Mouse (Mus musculus) CH12.LX (cell line): ENCODE measurements at regions not wholly inside any gene's neighbourhood (a gene's known extent, or its start where the extent isn't known, plus 50 kb on each side); places are given as distances from the start of the nearest gene placed in this dataset.

Experiments
- DNase-seq: peaks from one replicate; pipeline ENCODE4 v3.0.0-alpha.2; 2013; ENCODE audit errors: extremely low read depth
- H3K27ac ChIP-seq: 2 replicates; pipeline ENCODE4 v1.5.1; 2012; ENCODE audit warnings: low read depth, mild to moderate bottlenecking, control low read depth, moderate library complexity; ENCODE audit not compliant: insufficient read depth
- H3K27me3 ChIP-seq: replicated peaks from 2 replicates; pipeline ENCODE3; 2012; ENCODE audit warnings: inconsistent platforms
- H3K36me3 ChIP-seq, 2 experiments: replicated peaks in 1 of 2; 2 replicates each; pipeline versions ENCODE3 to v1.6.1; 2012; ENCODE audit warnings: inconsistent platforms in 1 of 2, low read length in 1 of 2, mild to moderate bottlenecking in 1 of 2, mixed read lengths in 1 of 2, moderate library complexity in 1 of 2; ENCODE audit not compliant: control insufficient read depth in 1 of 2, insufficient read depth in 1 of 2
- H3K4me1 ChIP-seq, 2 experiments: 2 replicates each; pipeline ENCODE4 v1.6.1; 2012; ENCODE audit warnings: inconsistent platforms in 1 of 2, moderate library complexity in 1 of 2; ENCODE audit not compliant: insufficient read depth in 2 of 2, control insufficient read depth in 1 of 2
- H3K4me2 ChIP-seq: 2 replicates; pipeline ENCODE4 v1.6.1; 2012; ENCODE audit warnings: low read depth, mild to moderate bottlenecking, control low read depth; ENCODE audit not compliant: poor library complexity, insufficient read depth, severe bottlenecking
- H3K4me3 ChIP-seq, 3 experiments: fragments of 150-350 bp in 1 of 3; sonication (generic) in 1 of 3; replicated peaks in 1 of 3; 2 replicates each; pipeline versions ENCODE3 to v1.5.1; 2011 to 2012; ENCODE audit warnings: low read depth in 2 of 3, low read length in 2 of 3, mild to moderate bottlenecking in 2 of 3, moderate library complexity in 2 of 3, control low read depth in 1 of 3, improper control_type of control experiment in 1 of 3, inconsistent platforms in 1 of 3, mixed read lengths in 1 of 3; ENCODE audit not compliant: poor library complexity in 1 of 3
- H3K79me2 ChIP-seq: replicated peaks from 2 replicates; pipeline ENCODE4 v1.6.1; 2012; ENCODE audit warnings: mild to moderate bottlenecking, moderate library complexity; ENCODE audit not compliant: control insufficient read depth, poor library complexity, insufficient read depth, severe bottlenecking; ENCODE audit errors: extremely low read depth
- H3K9ac ChIP-seq: 2 replicates; pipeline ENCODE4 v1.6.1; 2012; ENCODE audit warnings: low read depth, mild to moderate bottlenecking, control low read depth, moderate library complexity; ENCODE audit not compliant: insufficient read depth
- H3K9me3 ChIP-seq: replicated peaks from 2 replicates; pipeline ENCODE3; 2012; ENCODE audit warnings: low read length, inconsistent platforms, mixed read lengths
- BHLHE40 ChIP-seq: IDR thresholded peaks from 2 replicates; pipeline ENCODE4 v1.6.1; 2011; ENCODE audit warnings: mild to moderate bottlenecking, low read depth, low read length, improper control_type of control experiment
- CHD1 ChIP-seq: IDR thresholded peaks from 2 replicates; pipeline ENCODE4 v1.6.1; 2012; ENCODE audit warnings: low read depth, low read length, improper control_type of control experiment, inconsistent platforms
- CHD2 ChIP-seq: IDR thresholded peaks from 2 replicates; pipeline ENCODE4 v1.6.1; 2011; ENCODE audit warnings: low read length, improper control_type of control experiment
- CTCF ChIP-seq, 2 experiments: IDR thresholded peaks in 1 of 2; conservative IDR thresholded peaks in 1 of 2; 2 replicates each; pipeline ENCODE4 v1.5.1; 2011 to 2012; ENCODE audit warnings: low read depth in 2 of 2, low read length in 2 of 2, improper control_type of control experiment in 1 of 2, inconsistent platforms in 1 of 2, mild to moderate bottlenecking in 1 of 2, moderate library complexity in 1 of 2
- E2F4 ChIP-seq: IDR thresholded peaks from 2 replicates; pipeline ENCODE4 v1.6.1; 2011; ENCODE audit warnings: low read depth, low read length, improper control_type of control experiment; ENCODE audit not compliant: insufficient replicate concordance
- ELF1 ChIP-seq: IDR thresholded peaks from 2 replicates; pipeline ENCODE4 v1.6.1; 2014; ENCODE audit warnings: low read depth, mild to moderate bottlenecking, inconsistent platforms, low read length, improper control_type of control experiment
- ETS1 ChIP-seq: conservative IDR thresholded peaks from 2 replicates; pipeline ENCODE4 v1.6.1; 2012; ENCODE audit warnings: low read depth, mild to moderate bottlenecking, inconsistent platforms, low read length, improper control_type of control experiment, moderate library complexity
- IRF4 ChIP-seq: IDR thresholded peaks from 2 replicates; pipeline ENCODE4 v1.6.1; 2014; ENCODE audit warnings: low read depth, mild to moderate bottlenecking, inconsistent platforms, low read length, improper control_type of control experiment
- JUN ChIP-seq: IDR thresholded peaks from 2 replicates; pipeline ENCODE4 v1.6.1; 2011; ENCODE audit warnings: low read depth, mild to moderate bottlenecking, low read length, improper control_type of control experiment, moderate library complexity; ENCODE audit not compliant: insufficient read depth
- MAZ ChIP-seq: IDR thresholded peaks from 2 replicates; pipeline ENCODE4 v1.6.1; 2012; ENCODE audit warnings: low read depth, mild to moderate bottlenecking, inconsistent platforms, low read length, improper control_type of control experiment, moderate library complexity
- MXI1 ChIP-seq: IDR thresholded peaks from 2 replicates; pipeline ENCODE4 v1.6.1; 2011; ENCODE audit warnings: mild to moderate bottlenecking, low read depth, low read length, improper control_type of control experiment
- MYC ChIP-seq: IDR thresholded peaks from 2 replicates; pipeline ENCODE4 v1.6.1; 2011; ENCODE audit warnings: low read depth, mild to moderate bottlenecking, improper control_type of control experiment, low read length
- NRF1 ChIP-seq: IDR thresholded peaks from 2 replicates; pipeline ENCODE4 v1.6.1; 2014; ENCODE audit warnings: low read depth, mild to moderate bottlenecking, inconsistent platforms, low read length, improper control_type of control experiment, moderate library complexity
- PAX5 ChIP-seq: IDR thresholded peaks from 2 replicates; pipeline ENCODE4 v1.6.1; 2012; ENCODE audit warnings: low read length, inconsistent platforms, mixed read lengths
- POLR2AphosphoS2 ChIP-seq: IDR thresholded peaks from 2 replicates; pipeline ENCODE4 v1.6.1; 2011; ENCODE audit warnings: low read depth, low read length, improper control_type of control experiment
- RAD21 ChIP-seq: IDR thresholded peaks from 2 replicates; pipeline ENCODE4 v1.6.1; 2011; ENCODE audit warnings: low read depth, mild to moderate bottlenecking, low read length, improper control_type of control experiment, moderate library complexity
- RCOR1 ChIP-seq: conservative IDR thresholded peaks from 2 replicates; pipeline ENCODE4 v1.6.1; 2012; ENCODE audit warnings: low read depth, mild to moderate bottlenecking, inconsistent platforms, low read length, improper control_type of control experiment
- SIN3A ChIP-seq: IDR thresholded peaks from 2 replicates; pipeline ENCODE4 v1.6.1; 2012; ENCODE audit warnings: low read length, improper control_type of control experiment, inconsistent platforms
- SMC3 ChIP-seq: IDR thresholded peaks from 2 replicates; pipeline ENCODE4 v1.6.1; 2011; ENCODE audit warnings: low read depth, low read length, improper control_type of control experiment
- TBP ChIP-seq: conservative IDR thresholded peaks from 2 replicates; pipeline ENCODE4 v1.6.1; 2011; ENCODE audit warnings: low read depth, low read length, improper control_type of control experiment
- UBTF ChIP-seq: IDR thresholded peaks from 2 replicates; pipeline ENCODE4 v1.6.1; 2012; ENCODE audit warnings: low read depth, mild to moderate bottlenecking, inconsistent platforms, low read length, improper control_type of control experiment, moderate library complexity
- USF2 ChIP-seq: conservative IDR thresholded peaks from 2 replicates; pipeline ENCODE4 v1.6.1; 2011; ENCODE audit warnings: low read depth, low read length, improper control_type of control experiment
- ZC3H11A ChIP-seq: IDR thresholded peaks from 2 replicates; pipeline ENCODE4 v1.6.1; 2012; ENCODE audit warnings: low read depth, mild to moderate bottlenecking, inconsistent platforms, low read length, improper control_type of control experiment
- ZKSCAN1 ChIP-seq: IDR thresholded peaks from 2 replicates; pipeline ENCODE4 v1.6.1; 2012; ENCODE audit warnings: low read depth, inconsistent platforms, low read length, improper control_type of control experiment, borderline replicate concordance
- ZNF384 ChIP-seq: IDR thresholded peaks from 2 replicates; pipeline ENCODE4 v1.6.1; 2012; ENCODE audit warnings: low read depth, low read length, improper control_type of control experiment, inconsistent platforms
- dilution Hi-C: fragments of 300-500 bp; cut with MboI; formaldehyde crosslinking; loops from 2 replicates; pipeline ENCODE4 v1.14.3; 2020; ENCODE audit warnings: low sequenced_read_pairs; ENCODE audit not compliant: extremely low pct_unique_long_range_greater_than_20kb, extremely low pct_ligation_motif_present
- in situ Hi-C: fragments of 300-500 bp; cut with MboI; formaldehyde crosslinking; loops from 3 replicates; pipeline ENCODE4 v1.14.3; 2019; ENCODE audit warnings: low sequenced_read_pairs, low pct_ligation_motif_present, low pct_unique_long_range_greater_than_20kb, mixed read lengths

- TF ChIP-seq ELF1 (peak; percentile 73), SIN3A (peak; percentile 61), RCOR1 (no peak), USF2 (peak; percentile 82), ZNF384 (no peak), CTCF (conservative IDR thresholded peaks at IDR 0.05 in 1 of 2, IDR thresholded peaks at IDR 0.05 in 1 of 2; ENCODE audit: low read depth in 2 of 2, low read length in 2 of 2) (no peak), MYC (no peak), MAZ (no peak), PAX5 (no peak), ZKSCAN1 (no peak), TBP (no peak), NRF1 (no peak), BHLHE40 (peak; percentile 89), MXI1 (peak; percentile 51; the same call in 1 of the 2 replicates), SMC3 (no peak), UBTF (no peak), CHD1 (no peak), RAD21 (no peak), ETS1 (peak; percentile 42), JUN (no peak), POLR2AphosphoS2 (no peak; the same call in 1 of the 2 replicates)
- TF ChIP-seq, all 38 proteins: peak for 12
Observed at GRCm38 (mm10) chr6:31114336-31115335, 155.8 kb upstream of the Klf14 start (continued).

- Histone ChIP-seq H3K4me2 (no peak overlapping the region; the same call in 1 of the 2 replicates), H3K27me3 (no peaks in the 10 kb centered on the region), H3K4me1 (peaks cover 33 to 95% of the 10 kb centered on the region in 2 experiments), H3K9me3 (no peaks in the 10 kb centered on the region), H3K36me3 (peaks cover 30 to 85% of the 10 kb centered on the region in 2 experiments), H3K4me3 (no peak overlapping the region)
- dilution Hi-C loops, result no loop called here
- DNase-seq, result no peak
- in situ Hi-C loops, result no loop called here
- TF ChIP-seq CHD1 (no peak), RCOR1 (no peak), ZC3H11A (no peak), IRF4 (no peak), MAZ (no peak), ETS1 (no peak), NRF1 (no peak), SIN3A (no peak), E2F4 (no peak), CHD2 (no peak)
- TF ChIP-seq, all 38 proteins: peak for 0
- peak overlapping the region; percentile 61; the same call in 1 of the 2 replicates for H3K27ac ChIP-seq
- H3K79me2 ChIP-seq, result peaks cover 94% of the 10 kb centered on the region
- no peak overlapping the region for H3K9ac ChIP-seq
Observed at GRCm38 (mm10) chr6:31115566-31115965, 156.7 kb upstream of the Klf14 start.
